Mouse (Mus musculus) kidney, adult 2 months (tissue): ENCODE measurements at regions not wholly inside any gene's neighbourhood (a gene's known extent, or its start where the extent isn't known, plus 50 kb on each side); places are given as distances from the start of the nearest gene placed in this dataset.

Source experiments
- DNase-seq: peaks from one replicate; pipeline ENCODE4 v3.0.0; 2021
- H3K27ac ChIP-seq: fragments of 200-500 bp; 2 replicates; pipeline ENCODE4 v1.5.1; 2012; ENCODE audit warnings: low read depth, low read length, control low read depth, inconsistent platforms; ENCODE audit not compliant: insufficient read depth
- H3K27me3 ChIP-seq: fragments of 200-500 bp; replicated peaks from 2 replicates; pipeline ENCODE4 v1.6.1; 2012; ENCODE audit warnings: mild to moderate bottlenecking, moderate library complexity, low read length, inconsistent platforms; ENCODE audit not compliant: control insufficient read depth, insufficient read depth
- H3K36me3 ChIP-seq: fragments of 200-500 bp; 2 replicates; pipeline ENCODE4 v1.6.1; 2012; ENCODE audit warnings: mild to moderate bottlenecking, moderate library complexity, low read length, inconsistent platforms; ENCODE audit not compliant: control insufficient read depth, insufficient read depth
- H3K4me1 ChIP-seq: fragments of 200-500 bp; 2 replicates; pipeline ENCODE4 v1.6.1; 2011; ENCODE audit warnings: low read length; ENCODE audit not compliant: control insufficient read depth, insufficient read depth
- H3K4me3 ChIP-seq: fragments of 200-500 bp; 2 replicates; pipeline ENCODE4 v1.5.1; 2011; ENCODE audit warnings: mild to moderate bottlenecking, low read depth, low read length, control low read depth; ENCODE audit not compliant: insufficient read depth
- CTCF ChIP-seq: fragments of 200-500 bp; conservative IDR thresholded peaks from 2 replicates; pipeline ENCODE4 v1.5.1; 2011; ENCODE audit warnings: low read depth, mild to moderate bottlenecking, control low read depth, low read length, moderate library complexity, mixed read lengths; ENCODE audit not compliant: insufficient read depth, insufficient read length
- POLR2A ChIP-seq: fragments of 200-500 bp; IDR thresholded peaks from one replicate; pipeline ENCODE4 v1.6.1; 2011; ENCODE audit warnings: low read depth, low read length, control low read depth
- WGBS: fragments of 180-500 bp; shearing (Covaris S2); methylation state at CpG from one replicate; pipeline ENCODE4 v1.1.7; 2018; 5-methylcytosine and 5-hydroxymethylcytosine counted together

DNA sequence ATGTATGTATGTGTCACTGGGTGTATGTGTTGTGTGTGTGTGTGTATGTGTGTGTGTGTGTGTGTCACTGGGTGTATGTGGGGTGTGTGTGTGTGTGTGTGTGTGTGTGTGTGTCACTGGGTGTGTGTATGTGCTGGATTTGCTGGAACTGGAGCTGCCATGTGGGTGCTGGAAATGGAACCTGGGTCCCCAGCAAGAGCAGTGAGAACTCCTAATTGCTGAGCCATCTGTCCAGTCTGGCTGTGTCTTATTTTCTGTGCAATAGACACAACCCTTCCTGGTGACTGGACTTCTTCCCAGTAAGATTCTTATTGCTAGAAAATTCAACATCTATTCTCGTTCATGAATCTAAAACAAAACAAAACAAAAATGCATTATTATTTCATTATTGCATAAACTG, 119.8 kb upstream of the Foxn2 start:
- no peaks in the 10 kb centered on the region for H3K27me3 ChIP-seq
- TF ChIP-seq POLR2A (no peak), CTCF (no peak)
- H3K4me3 ChIP-seq = no peak overlapping the region
- 58% methylated on average over 1 of the region's 1 CpGs for WGBS
- no peak overlapping the region for H3K27ac ChIP-seq
- no peaks in the 10 kb centered on the region for H3K36me3 ChIP-seq
- no peak for DNase-seq
- no peaks in the 10 kb centered on the region for H3K4me1 ChIP-seq

GRCm38 (mm10) chr17:88325326-88325909, 115.1 kb upstream of the Foxn2 start:
- DNase-seq = no peak
- H3K27me3 ChIP-seq = no peaks in the 10 kb centered on the region
- 64% methylated on average over 14 of the region's 14 CpGs for WGBS
- no peaks in the 10 kb centered on the region for H3K36me3 ChIP-seq
- H3K4me1 ChIP-seq = no peaks in the 10 kb centered on the region
- H3K4me3 ChIP-seq = no peak overlapping the region
- H3K27ac ChIP-seq = no peak overlapping the region
- TF ChIP-seq CTCF (no peak), POLR2A (no peak)

DNA sequence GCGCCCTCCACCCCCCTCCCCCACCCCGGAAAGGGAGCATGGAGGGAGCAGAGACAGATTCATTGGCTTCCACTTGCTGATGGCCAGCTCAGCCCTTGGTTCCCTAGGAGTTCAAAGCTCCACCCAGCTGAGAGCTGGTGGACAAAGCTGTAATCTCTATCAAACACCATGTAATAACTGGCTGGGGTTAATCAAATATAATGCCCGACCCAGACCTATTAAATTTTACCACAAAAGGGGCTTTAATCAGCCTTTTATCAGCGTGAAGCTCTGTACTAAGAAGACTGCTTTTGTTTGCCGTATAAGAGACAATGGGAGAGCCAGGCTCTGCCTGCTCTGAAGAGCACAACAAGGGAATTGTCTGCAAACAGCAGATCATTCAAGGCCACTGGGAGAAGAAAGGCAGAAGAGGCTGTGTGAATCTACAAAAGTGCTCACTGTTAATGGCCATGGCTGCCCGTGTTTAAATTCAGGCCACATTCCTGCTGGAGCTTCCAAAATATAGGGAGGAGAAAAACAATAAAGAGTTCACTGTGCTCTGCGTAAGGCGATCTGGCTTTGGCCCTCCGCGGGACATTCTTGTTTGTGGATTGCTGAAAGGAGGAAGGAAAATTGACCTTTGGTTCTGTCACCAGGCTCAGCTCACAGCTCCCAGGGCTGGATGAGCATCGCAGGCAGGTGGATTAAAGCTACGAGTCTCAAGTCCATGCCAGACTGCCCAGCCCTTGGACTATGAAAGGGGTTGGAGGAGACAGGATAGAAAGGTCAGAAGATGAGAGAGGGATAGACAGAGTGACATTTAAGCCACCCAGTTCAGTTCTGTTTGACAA, 114.4 kb upstream of the Foxn2 start:
- Histone ChIP-seq H3K4me1 (no peaks in the 10 kb centered on the region), H3K27me3 (no peaks in the 10 kb centered on the region), H3K4me3 (no peak overlapping the region), H3K27ac (no peak overlapping the region), H3K36me3 (no peaks in the 10 kb centered on the region)
- TF ChIP-seq POLR2A (no peak), CTCF (no peak)
- DNase-seq = peak; percentile 67
- WGBS = 39% methylated on average over 12 of the region's 12 CpGs

DNA sequence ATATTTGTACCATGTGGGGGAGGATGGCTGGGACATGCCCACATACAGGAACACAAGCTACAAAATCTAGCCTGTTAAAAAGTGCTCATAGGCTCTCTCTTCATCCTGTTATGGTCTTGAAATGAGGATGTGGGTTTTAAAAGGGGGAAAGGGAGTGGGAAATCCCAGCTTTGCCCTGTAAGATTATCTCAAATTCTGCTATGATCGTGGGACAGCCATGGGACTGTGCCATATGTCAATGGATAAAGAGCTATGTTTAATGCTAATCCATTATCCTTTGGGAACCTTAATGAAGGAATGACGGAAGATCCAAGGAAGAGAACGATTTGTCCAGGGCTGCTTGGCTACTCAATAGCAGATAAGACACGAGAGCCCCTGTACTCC, 113.8 kb upstream of the Foxn2 start:
- Histone ChIP-seq H3K27ac (no peak overlapping the region), H3K4me3 (no peak overlapping the region), H3K4me1 (no peaks in the 10 kb centered on the region), H3K27me3 (no peaks in the 10 kb centered on the region), H3K36me3 (no peaks in the 10 kb centered on the region)
- TF ChIP-seq POLR2A (no peak), CTCF (no peak)
- no peak for DNase-seq
- WGBS = 82% methylated on average over 4 of the region's 4 CpGs

DNA sequence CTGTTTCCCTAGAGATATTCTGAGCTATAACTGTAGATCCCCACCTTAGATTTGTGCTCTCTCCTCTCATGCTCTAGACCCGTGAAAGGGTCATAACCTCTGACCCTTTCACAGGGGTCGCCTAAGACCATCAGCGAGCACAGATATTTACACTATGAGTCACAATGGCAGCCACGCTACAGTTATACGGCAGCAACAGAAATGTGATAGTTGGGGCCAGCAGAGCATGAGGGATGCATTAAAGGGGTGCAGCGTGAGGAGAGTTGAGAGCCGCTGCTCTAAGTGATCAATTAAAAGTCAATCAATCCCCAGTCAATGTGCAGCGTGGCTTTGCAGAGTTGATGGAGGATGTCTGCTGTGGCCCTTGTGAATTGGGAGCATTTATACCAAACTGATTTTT, 112.7 kb upstream of the Foxn2 start:
- no peak overlapping the region for H3K4me3 ChIP-seq
- no peaks in the 10 kb centered on the region for H3K27me3 ChIP-seq
- DNase-seq = no peak
- H3K27ac ChIP-seq = no peak overlapping the region
- WGBS = 57% methylated on average over 8 of the region's 8 CpGs
- H3K36me3 ChIP-seq = no peaks in the 10 kb centered on the region
- no peaks in the 10 kb centered on the region for H3K4me1 ChIP-seq
- TF ChIP-seq CTCF (no peak), POLR2A (no peak)

DNA sequence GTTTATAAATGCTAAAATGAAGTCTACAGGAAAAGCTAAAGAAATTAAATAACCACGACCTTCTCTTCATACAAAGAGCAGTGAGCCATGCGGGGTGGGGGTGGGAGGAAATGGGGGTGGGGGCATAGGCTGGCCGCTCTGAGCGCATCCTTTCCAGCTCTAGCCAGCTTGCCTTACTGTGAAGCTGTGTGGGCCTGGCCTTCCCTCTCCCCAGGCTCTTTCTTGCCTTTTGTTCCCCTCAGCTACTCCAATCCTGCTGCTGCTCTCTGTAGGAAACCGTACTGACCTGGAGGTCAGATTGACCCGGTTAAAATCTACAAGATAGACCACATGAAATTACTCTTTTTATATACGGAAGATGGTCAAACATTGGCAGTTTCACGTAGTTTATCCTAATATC, 111.7 kb upstream of the Foxn2 start:
- no peak overlapping the region for H3K4me3 ChIP-seq
- no peaks in the 10 kb centered on the region for H3K4me1 ChIP-seq
- DNase-seq = no peak
- no peak overlapping the region for H3K27ac ChIP-seq
- H3K27me3 ChIP-seq = no peaks in the 10 kb centered on the region
- WGBS = 56% methylated on average over 8 of the region's 8 CpGs
- H3K36me3 ChIP-seq = no peaks in the 10 kb centered on the region
- no peak for TF ChIP-seq POLR2A
- TF ChIP-seq CTCF = no peak

- TF ChIP-seq POLR2A (no peak), CTCF (no peak)
- H3K4me1 ChIP-seq = no peaks in the 10 kb centered on the region
- no peaks in the 10 kb centered on the region for H3K36me3 ChIP-seq
- no peak overlapping the region for H3K27ac ChIP-seq
- DNase-seq = peak; percentile 82
- whole genome bisulfite sequencing = 56% methylated on average over 9 of the region's 9 CpGs
- H3K4me3 ChIP-seq = no peak overlapping the region
- no peaks in the 10 kb centered on the region for H3K27me3 ChIP-seq
Observed at GRCm38 (mm10) chr17:88329715-88330114, 110.8 kb upstream of the Foxn2 start.
